Mouse (Mus musculus) c-Kit-positive CD71-positive TER-119-positive erythroid progenitor cells, embryonic 14.5 days (primary cell): ENCODE results near the gene Fam171a2.

Source experiments
- DNase-seq: peaks from one replicate; pipeline ENCODE4 v3.0.0-alpha.2; 2013; ENCODE audit warnings: low spot score

Fam171a2 gene

DNA sequence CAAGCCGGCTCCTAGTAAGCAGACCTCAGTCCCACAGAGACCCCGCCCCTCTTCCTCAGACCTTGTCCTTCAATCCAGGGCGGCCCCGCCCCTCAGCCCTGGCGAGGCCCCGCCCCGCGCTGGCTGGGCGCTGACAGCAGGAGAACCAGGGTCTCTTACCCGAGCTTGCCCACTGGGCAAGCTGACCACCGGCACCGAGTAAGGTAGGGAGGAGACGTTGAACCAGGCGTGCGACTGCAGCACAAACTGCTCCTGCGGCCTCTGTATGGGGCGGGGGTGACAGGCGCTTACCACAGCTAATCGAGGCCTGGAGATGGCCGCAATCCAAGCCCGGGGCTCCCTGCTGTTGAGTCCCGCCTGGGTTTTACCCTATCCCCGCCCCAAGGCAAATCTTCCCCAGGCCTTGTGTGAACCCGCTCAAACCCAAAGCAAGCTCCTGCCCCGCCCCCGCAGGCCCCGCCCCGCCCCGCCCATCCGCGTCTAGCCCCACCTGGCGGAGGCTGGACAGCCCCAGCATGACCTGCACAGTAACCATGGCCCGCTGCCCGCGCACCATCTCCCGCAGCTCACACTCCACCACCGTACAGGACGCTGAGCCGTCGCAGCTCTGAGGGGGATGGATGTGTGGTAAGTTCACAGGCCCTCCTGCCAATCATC lies 8.4 kb upstream of the Fam171a2 start:
- DNase-seq, result peak; percentile 57

DNA sequence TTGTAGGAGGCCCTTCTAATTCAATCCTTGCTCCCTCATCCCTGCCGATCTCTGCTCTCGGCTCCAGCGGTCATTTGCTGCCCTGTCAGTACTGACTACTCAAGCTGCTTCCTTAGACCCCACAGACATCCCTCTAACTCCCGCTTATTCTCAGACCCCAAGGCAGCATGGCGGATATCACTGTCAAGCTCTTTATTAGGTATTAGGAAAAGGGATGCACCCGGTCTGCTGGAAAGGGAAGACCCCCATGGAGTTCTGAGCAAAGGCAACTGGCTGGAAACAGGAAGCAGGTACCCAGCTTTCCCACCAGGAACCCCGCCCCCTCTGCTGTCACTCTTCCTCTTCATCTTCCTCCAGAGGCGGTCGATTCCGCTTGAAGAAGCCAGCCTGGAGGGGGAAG lies 5.6 kb upstream of the Fam171a2 start:
- no peak for DNase-seq

DNA sequence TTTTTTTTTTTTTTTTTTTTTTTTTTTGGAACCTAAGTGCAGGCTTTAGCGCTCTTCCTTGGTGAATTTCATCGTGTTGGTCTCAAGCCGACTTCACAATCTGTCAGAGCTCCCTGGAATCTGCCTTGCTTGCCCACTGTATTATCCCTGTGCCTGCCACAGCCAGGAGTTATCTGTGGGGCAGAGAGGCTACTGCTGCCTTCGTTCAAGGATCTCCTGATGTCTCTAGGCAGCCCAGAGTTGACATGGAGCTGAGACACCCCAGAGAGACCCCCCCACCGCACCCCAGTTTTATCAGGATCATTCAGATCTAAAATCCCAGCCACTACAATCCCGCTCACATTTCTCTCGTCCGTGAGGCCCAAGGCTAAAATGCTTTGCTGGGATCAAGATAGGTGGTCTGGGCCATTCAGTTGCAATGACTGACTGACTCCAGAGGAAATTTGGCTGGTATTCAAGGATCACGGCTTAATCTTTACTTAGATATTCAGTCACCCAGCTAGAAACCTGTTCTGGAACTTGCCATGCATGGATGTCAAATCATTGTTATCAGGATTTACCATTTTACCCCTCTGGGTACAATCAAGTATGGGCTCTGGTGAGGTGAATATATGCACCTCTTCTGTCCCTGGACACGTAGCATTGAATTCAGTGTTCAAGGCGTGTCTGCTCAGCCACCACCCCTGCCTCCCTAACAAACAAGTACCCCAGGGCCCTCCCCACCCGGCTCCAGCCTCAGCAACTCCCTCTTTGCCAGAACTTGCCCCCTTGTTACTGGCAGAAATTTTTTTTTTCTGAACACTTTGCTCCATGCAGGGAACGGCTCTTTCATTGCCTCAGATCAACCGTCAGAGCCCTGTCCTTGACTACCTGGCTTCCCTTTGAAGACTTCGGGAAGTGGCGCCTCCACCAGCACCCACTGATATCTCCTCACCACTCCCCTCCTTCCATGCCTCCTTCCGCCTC lies 1.8 kb upstream of the Fam171a2 start:
- DNase-seq, result no peak

DNA sequence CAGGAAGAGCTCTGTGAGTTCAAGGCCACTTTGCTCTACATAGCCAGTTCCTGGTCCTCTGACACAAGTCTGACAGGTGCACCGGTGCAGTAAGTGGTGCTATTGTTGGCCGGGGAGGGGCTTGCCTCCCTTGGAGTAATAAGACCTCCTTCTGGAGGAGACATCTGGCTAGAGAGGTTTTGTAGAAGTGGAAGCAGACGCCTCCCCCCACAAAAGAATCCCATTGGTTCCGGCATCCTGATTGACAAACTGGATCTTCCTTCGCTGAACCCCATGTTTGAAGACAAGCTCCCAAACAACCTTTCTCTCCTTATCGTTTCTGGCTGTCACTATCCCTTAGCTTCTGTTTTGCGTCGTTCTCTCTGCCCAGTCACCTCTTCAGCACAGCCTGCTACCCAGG lies 845 bp upstream of the Fam171a2 start:
- no peak for DNase-seq

DNA sequence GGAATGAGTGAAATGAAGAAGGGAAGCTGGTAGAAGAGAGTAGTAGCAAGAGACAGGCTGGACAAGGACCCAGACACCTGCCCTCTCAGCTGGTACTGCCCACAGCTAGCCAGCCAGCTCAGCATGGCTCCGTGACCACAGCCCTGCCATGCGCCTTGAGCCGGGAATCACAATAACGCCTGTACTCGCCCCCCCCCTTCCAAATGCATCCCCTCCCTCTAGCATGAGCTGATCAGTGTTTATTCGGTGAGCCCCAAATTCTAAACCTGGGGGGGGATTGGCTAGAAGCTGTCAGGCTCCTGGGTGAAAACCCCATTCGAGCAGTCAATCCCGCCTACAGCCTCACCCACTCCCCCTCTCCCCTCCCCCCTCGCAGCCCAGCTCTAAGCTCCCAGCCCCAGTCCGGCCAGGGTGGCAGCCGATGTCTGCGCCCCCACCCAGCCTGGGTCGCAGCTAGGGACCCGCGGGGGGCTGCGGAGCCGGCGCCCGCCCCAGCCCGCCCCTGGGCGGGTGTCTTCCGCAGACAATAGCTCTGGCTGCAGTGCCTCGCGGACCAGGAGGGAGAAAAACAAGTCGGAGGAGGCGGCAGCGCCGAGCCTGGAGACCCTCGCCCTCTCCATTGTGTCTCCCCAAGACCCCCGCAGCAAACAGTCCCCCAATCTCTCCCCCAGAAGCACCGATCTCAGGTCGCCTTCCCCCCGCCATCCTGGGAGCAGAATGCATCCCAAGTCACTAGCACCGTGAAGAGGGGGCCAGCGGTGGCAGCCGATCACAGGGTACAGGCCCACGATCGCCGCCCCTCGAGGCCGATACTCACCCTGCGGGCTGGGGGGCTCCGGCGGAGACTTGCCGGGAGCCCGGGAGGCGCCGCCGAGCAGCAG lies 661 bp downstream of the Fam171a2 start:
- no peak for DNase-seq

DNA sequence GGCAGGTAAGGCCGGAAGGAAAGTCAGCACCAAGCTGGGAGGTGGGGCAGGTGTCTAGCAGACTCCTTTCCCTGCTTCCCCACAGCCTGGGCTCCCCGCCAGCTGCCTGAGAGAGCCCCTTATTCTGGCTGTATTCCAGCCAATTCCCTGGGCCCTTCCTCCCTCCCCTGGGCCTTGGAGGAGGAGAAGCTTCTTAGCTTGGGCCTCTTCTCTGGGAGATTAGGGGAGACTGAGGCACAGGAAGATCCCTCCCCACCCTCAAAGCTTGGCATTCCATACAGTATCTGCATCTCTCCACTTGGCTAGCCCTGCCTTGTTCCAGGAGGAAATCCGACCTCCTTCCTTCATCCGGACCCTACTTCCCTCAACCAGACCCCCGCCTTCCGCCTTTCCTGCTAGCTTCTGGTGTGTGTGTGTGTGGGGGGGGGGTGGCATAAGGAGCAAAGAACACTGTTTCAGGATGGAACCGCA lies 1.6 kb downstream of the Fam171a2 start:
- DNase-seq, result no peak

DNA sequence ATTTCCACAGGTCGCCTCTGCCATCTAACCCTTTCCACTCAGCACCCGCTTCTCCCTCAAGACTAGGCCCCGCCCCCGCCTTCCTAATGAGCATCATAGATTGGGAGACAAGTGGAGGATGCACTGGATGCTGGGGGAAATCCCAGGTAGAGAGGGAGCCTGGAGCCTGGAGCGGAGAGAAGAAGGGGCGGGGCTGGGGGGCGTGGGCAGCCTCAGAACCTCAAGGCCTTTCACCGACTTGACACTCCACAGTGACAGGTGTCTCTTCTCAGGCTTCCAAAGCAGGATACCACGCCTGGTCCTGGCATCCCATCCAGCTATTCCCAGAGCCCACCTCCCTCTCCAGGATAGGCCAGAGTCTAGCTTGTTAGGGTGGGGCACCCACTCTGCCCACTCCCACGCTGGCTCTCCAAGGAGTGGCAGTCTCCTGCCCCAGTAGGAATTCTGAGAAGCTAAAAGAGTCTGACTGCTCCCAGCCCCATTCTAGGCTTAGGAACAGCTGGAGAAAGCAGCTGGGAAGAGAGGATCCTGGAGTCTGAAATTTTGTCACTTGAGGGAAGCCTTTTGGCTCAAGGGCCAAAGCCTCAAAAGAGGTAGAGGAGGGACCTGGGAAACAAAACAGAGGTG lies 2.1 kb downstream of the Fam171a2 start:
- DNase-seq, result no peak

DNA sequence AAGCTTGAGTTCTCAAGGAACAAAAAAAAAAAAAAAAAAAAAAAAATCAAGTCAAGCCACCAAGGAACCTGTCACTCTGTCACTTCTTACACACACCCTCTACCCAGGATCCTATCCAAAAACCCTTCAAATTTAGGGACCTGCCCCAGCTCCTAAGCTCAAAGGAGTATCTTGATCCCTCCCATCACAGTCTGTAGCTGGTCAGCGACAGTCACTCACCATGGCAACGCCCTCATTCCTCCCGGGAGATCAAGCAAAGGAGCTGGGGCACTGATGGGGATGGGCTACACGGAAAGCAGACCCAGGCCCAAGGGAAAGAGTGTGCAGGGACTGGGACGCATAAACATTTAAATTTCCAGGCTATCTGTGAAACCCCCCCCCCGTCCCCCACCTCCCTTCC lies 2.7 kb downstream of the Fam171a2 start:
- DNase-seq, result no peak

DNA sequence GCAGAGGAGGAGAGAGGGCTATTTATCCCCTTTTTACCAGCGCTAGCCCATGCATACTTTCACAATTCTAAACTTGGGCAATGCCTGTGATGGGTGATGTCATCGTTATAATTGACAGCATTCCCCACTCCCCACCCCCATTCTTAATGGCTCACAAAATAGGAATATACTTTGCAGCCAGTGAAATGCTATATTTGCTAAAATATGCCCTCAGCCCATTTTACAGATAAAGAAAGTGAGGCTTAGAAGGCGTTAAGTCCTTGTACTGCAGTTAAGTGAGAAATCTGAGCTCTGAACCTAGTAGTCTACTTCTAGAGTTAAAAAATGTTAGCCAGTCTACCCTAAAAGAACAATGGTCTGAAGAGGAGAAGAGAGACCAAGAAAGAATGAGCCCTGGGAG lies 3.2 kb downstream of the Fam171a2 start:
- no peak for DNase-seq

DNA sequence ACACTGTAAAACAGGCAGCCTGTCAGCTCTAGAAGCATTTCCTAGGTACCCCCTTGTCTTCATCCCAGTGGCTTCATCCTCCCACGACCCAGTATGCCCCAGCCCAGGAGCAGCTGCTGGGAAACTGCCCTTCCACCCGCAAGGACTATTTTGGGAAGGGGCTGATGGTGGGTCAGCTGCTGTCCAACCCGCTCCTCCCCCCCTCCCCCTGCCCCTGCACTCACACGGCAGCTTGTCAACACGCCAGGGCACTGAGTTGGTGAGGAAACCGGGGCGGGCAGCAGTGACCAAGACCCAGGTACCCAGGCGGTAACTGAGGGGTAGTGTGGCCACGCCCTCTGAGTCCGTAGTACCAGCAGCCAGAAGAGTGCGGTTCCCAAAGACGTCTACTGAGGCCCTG lies 3.7 kb downstream of the Fam171a2 start:
- no peak for DNase-seq

DNA sequence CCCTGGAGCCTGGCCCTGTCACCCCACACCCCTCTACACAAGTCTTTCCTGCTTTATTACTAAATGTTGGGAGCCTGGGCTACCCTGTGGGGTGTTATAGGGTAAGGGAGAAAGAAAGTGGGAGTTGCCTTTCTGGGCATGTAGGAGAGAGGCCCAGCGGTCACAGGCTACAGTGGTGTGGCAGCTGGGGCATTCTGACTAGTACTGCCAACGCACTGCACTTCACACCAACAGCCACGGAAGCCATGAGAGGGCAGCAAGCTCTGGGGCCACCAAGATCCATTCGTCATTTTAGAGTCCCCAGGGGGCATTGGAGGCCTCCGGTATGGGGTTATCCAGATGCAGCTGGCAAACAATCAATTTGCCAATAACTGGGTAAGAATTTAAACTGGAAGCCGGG lies 5.4 kb downstream of the Fam171a2 start:
- DNase-seq, result no peak

DNA sequence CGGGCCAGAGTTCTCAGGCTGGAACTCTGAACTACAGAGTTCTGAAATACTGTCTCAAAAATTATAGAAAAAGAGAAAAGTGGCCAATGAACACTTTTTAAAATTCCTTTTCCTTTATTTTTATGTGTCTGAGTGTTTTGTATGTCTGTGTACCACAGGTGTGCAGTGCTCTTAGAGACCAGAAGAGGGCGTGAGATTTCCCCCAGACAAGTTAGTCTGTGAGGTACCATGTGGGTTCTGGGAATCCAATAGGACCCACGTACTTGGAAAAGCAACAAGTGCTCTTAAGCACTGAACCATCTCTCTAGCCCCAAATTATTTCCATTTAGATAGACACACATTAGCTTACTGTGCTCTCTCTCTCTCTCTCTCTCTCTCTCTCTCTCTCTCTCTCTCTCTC lies 6.0 kb downstream of the Fam171a2 start:
- no peak for DNase-seq

DNA sequence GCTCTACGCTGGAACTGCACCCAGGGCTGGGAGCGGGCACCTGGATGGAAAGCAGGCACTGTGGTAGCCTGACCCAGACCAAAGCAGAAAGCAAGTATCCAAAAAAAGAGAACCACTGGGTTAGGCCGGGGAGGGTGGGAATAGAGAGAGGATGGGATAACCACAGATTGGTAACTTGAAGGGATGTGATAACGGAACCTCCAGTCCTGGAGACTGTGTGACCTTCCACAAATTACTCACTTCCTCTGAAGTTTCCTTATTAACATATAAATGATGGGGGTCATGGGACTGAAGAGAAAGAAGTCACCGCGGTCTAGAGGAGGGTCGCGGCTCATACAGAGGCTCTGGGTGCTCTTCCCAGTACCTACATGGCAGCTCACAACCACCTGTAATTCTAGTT lies 7.2 kb downstream of the Fam171a2 start:
- no peak for DNase-seq

DNA sequence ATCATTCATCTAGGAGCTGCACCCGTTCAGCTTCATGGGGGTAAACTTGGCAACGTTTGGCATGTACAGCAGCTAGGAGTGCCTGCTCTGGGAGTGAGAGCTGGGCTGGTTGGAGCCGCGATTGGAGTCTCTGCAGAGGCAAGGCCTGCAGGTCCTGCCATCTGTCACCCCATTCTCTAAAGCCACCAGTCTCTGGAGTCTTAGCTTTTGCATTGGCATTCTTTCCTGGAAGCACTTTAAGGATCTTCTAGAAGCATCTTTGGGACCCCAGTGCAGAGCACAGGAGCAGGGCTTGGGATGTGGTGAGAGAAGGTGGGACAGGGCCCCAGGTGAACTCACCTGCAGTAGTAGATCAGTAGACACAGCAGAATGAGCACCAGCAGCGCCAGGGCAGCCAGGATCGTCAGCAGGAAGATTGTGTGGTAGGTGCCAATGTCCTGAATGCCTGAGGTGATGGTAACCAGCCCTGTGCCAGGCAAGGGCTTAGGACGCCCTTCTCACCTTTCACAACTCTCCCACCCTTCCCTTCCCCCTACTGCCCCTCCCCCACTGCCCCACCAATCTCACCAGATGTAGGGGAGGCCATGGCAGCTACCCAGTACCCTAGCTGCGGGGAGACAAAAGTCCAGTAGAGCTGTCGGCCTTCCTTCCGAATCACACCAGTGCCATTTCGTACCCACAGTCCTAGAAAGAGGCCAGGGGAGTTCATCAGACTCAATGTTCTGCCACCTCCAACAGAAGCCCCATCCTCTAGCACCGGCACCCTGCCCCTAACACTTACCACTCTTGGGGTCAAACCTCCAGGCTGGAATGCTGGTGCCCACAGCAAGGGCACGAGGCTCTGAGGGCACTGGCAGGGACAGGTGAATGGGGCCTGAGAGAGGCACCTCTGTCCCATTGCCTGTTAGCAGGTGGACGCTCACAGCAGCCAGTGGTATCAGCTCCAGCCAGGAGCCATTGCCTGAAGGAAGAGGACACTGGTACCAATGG lies 8.1 kb downstream of the Fam171a2 start:
- DNase-seq, result no peak

DNA sequence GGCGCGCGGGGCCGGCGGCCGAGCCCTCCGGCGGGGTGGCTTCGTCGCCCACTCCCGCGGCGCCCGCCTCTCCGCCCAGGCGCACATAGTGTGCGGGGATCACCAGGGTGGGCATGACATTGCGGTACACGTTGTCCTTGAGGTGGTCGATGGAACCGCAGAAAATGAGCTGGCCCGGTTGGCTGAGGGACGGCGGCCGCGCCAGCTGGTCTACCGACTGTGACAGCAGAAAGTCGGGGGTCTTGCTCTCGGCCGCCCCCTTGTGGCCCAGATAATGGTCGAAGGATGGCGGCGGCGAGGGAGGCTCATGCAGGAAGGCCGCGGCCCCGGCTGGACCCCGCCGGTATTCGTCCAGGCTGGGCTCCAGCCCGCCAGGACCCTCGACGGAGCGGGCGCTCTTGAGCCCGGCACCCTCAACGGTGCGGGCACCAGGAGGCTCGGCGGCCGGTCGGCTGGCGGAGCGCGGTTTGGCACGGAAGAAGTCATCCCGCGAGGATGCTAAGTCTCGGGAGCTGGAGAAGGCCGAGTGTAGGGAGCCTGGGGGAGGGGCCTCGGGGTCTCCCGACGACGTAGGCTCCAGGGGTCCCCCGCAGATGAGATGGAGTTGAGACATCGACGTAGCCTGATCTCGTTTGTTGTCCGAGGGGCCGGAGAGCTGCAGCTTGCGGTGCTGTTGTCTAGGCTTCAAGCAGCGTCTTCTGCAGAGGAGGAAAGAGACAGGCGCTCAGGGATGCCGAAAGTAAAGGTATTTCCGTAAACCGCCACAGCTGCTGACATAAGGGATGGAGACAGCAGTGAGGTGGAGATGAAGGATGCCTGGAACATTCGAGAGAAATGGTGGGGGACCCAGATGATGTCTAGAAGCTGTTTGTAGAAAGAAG lies 9.0 kb downstream of the Fam171a2 start:
- peak; percentile 53 for DNase-seq

DNA sequence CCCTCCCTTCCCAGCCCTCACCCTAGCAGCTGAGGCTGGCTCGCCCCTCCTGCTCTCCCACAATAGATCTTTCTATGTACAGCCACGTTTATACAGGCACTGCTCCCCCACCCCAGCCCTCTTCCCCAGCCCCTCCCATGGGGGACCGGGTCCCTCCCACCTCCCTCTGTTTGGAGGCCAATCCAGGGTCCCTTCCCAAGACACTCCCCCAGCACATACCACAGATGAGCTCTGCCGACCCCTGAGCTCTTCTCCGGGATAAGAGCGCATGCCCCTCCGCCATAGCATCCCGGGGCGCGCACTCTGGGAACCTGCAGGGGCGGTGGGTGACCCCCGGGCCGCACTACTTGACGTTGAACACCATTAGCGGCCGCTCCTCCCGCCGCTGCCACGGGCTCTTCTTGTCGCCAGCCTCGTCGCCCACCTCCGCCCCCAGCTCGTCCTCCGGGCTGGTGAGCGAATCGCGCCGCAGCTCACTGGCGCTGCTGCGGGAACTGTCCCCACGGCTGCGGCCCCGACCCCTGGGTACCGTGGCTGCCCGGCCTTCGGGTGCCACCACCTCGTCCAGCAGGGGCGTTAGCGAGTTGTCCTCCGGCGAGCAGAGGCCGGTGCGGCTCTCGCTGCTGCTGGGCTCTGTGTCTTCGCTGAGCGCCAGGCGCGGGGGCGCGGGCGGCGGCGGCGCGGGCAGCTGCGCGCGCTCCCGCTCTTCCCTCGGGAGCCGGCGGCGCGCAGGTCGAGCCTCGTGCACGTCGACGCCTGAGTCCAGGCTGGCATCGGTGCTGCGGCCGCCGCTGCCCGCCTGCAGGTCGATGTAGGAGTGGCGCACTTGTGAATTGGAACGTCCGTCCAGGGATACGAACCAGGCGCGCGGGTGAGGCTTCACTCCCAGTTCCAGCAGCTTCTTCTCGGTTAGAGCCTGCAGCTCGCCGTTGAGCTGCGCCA lies 10.1 kb downstream of the Fam171a2 start:
- DNase-seq, result no peak

DNA sequence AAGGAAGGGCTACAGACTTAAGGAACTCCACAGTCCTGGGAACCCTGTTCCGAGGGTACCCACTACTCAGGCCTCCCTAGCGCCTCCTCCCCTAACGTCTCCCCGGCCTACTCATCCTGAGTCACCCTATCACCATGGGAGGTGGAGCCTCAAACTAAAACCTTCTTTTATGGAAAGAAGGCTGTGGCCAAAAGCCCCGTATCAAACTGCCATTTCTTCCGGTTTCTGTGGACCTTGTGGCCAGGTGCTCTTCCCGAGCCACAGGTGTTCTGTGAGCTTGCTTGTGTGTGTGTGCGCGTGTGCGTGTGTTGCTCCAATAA lies 11.1 kb downstream of the Fam171a2 start:
- no peak for DNase-seq

DNA sequence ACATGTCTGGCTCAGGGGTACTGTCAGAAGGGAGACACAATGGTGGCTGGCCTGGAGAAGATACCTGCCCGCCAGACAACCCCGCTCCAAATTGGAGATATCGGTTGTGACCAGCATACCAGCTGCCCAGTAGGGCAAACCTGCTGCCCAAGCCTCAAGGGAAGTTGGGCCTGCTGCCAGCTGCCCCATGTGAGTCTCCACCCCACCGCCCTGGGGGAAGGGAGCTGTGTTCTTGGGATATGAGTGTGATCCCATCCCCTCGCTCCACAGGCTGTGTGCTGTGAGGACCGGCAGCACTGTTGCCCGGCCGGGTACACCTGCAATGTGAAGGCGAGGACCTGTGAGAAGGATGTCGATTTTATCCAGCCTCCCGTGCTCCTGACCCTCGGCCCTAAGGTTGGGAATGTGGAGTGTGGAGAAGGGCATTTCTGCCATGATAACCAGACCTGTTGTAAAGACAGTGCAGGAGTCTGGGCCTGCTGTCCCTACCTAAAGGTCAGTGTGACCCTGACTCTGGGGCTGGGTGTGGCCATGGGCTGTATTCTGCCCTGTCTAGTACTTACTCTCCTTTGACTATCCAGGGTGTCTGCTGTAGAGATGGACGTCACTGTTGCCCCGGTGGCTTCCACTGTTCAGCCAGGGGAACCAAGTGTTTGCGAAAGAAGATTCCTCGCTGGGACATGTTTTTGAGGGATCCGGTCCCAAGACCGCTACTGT lies 11.6 kb downstream of the Fam171a2 start:
- DNase-seq, result no peak
